Mouse (Mus musculus): Measurements from ENCODE around the gene Slc51b. TPM values are rescaled to one million over a fixed set of nuclear protein-coding genes. Genes with fewer than 3 reads are reported as not detected.

Gene Slc51b
- polyA plus RNA-seq, 1 experiment from 2014 or later, result not detected

DNA sequence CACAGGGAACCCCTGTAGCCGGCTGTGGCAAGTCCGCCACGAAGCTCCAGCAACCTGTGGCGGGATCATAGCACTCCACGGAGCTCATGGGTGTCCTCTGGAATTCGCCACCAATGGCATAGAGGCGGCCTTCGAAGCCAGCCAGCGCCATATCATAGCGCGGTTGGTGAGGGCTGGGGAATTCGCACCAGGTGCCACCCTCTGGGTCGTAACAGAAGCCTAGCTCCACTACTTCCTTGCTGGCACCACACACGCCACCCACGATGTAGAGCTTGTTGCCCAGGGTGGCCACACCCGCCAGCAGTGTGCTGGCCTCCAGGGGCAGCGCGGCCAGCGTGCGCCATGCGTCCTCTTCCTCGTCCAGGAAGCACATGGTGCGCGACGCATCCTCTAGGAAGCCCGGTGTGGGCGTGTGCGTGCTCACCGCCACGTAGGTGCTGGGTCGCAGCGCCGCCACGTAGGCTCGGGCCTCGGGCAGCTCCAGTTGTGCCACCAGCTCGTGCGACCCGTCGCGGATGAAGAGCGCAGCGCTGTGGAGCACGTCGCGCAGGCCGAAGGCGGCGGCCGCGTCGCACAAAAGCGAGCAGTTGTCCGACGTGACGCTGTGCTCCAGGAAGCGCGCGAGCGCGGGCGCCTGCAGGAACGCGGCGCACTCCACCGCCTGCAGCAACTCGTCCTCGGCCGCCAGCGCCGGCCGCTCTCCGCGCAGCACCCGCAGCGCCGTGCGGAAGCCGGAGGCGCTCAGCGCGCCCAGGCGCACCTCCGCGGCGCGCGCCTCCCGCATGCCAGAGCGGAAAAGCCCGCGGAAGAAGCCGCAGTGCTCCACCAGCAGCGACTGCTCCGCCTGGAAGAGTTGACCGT lies 31.8 kb downstream of the Slc51b start:
- H3K9me3 ChIP-seq (ENCODE audit: control insufficient read depth, low read depth, low read length), result no peaks in the 10 kb centered on the region
- peaks cover 6% of the 10 kb centered on the region for H3K4me1 ChIP-seq (ENCODE audit: control insufficient read depth, insufficient read depth, low read length)
- peaks cover 31% of the 10 kb centered on the region for H3K27me3 ChIP-seq (ENCODE audit: control insufficient read depth, insufficient read depth, low read length)
- H3K27ac ChIP-seq (ENCODE audit: low read length), result no peak overlapping the region
- H3K36me3 ChIP-seq (ENCODE audit: control insufficient read depth, insufficient read depth, low read length), result no peaks in the 10 kb centered on the region
- WGBS, result 16% methylated on average over 96 of the region's 96 CpGs
- peak overlapping the region; percentile 38 for H3K4me3 ChIP-seq (ENCODE audit: low read depth, low read length)
- H3K4me2 ChIP-seq (replicated peaks; ENCODE audit: low read depth, low read length), result peak overlapping the region; percentile 57
- H3K9ac ChIP-seq (replicated peaks; ENCODE audit: low read depth, low read length), result peak overlapping the region; percentile 18; the same call in 1 of the 2 replicates
- peak; percentile 42; the same call in 1 of the 2 replicates for ATAC-seq (ENCODE audit: insufficient number of reproducible peaks, insufficient read depth, low FRiP score, low read depth)

- no peak overlapping the region for H3K27ac ChIP-seq (ENCODE audit: low read length)
- WGBS, result 15% methylated on average over 8 of the region's 8 CpGs
These were observed 36.2 kb downstream of the Slc51b start for GRCm38 (mm10) chr9:65386373-65387140.

GRCm38 (mm10) chr9:65384276-65384675 lies 38.5 kb downstream of the Slc51b start:
- no peaks in the 10 kb centered on the region for H3K36me3 ChIP-seq (ENCODE audit: control insufficient read depth, insufficient read depth, low read length)
- no peak overlapping the region for H3K4me2 ChIP-seq (replicated peaks; ENCODE audit: low read depth, low read length)
- H3K9me3 ChIP-seq (ENCODE audit: control insufficient read depth, low read depth, low read length), result no peaks in the 10 kb centered on the region
- no peak for ATAC-seq (ENCODE audit: insufficient number of reproducible peaks, insufficient read depth, low FRiP score, low read depth)
- H3K27ac ChIP-seq (ENCODE audit: low read length), result no peak overlapping the region
- no peak overlapping the region for H3K9ac ChIP-seq (replicated peaks; ENCODE audit: low read depth, low read length)
- H3K4me3 ChIP-seq (ENCODE audit: low read depth, low read length), result no peak overlapping the region
- peaks cover 3% of the 10 kb centered on the region; the same call in 1 of the 2 replicates for H3K27me3 ChIP-seq (ENCODE audit: control insufficient read depth, insufficient read depth, low read length)
- peaks cover 3% of the 10 kb centered on the region for H3K4me1 ChIP-seq (ENCODE audit: control insufficient read depth, insufficient read depth, low read length)
- 58% methylated on average over 3 of the region's 3 CpGs for WGBS

More at GRCm38 (mm10) chr9:65386373-65387140, 36.2 kb downstream of the Slc51b start:
- no peaks in the 10 kb centered on the region for H3K9me3 ChIP-seq (ENCODE audit: control insufficient read depth, low read depth, low read length)
- no peak overlapping the region for H3K9ac ChIP-seq (replicated peaks; ENCODE audit: low read depth, low read length)
- H3K36me3 ChIP-seq (ENCODE audit: control insufficient read depth, insufficient read depth, low read length), result no peaks in the 10 kb centered on the region
- peaks cover 9% of the 10 kb centered on the region for H3K4me1 ChIP-seq (ENCODE audit: control insufficient read depth, insufficient read depth, low read length)
- no peak overlapping the region for H3K4me3 ChIP-seq (ENCODE audit: low read depth, low read length)
- H3K27me3 ChIP-seq (ENCODE audit: control insufficient read depth, insufficient read depth, low read length), result peaks cover 25% of the 10 kb centered on the region
- no peak overlapping the region for H3K4me2 ChIP-seq (replicated peaks; ENCODE audit: low read depth, low read length)
- ATAC-seq (ENCODE audit: insufficient number of reproducible peaks, insufficient read depth, low FRiP score, low read depth), result no peak

DNA sequence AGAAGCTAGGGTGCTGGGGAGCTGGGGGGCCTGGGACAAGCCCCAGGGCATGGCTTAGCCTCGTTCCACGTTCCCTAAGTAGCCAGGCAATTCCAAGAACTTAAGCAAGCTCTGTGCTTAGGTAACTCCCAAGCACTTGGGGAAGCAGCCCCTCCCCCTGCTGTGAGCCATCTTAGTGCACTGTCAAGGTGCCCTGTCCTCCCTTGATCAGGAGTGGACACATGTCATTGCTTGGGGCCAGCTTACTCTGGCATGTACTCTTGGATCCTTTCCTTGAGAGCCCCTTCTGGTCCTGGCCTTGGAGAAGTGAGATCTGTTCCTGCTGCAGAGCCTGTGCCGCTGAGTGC lies 40.0 kb downstream of the Slc51b start:
- no peak overlapping the region for H3K4me2 ChIP-seq (replicated peaks; ENCODE audit: low read depth, low read length)
- H3K27ac ChIP-seq (ENCODE audit: low read length), result no peak overlapping the region
- H3K4me1 ChIP-seq (ENCODE audit: control insufficient read depth, insufficient read depth, low read length), result peaks cover 3% of the 10 kb centered on the region
- no peak overlapping the region for H3K4me3 ChIP-seq (ENCODE audit: low read depth, low read length)
- H3K9me3 ChIP-seq (ENCODE audit: control insufficient read depth, low read depth, low read length), result no peaks in the 10 kb centered on the region
- WGBS, result 47% methylated on average over 3 of the region's 3 CpGs
- no peaks in the 10 kb centered on the region for H3K27me3 ChIP-seq (ENCODE audit: control insufficient read depth, insufficient read depth, low read length)
- H3K9ac ChIP-seq (replicated peaks; ENCODE audit: low read depth, low read length), result no peak overlapping the region
- no peaks in the 10 kb centered on the region; the same call in 1 of the 2 replicates for H3K36me3 ChIP-seq (ENCODE audit: control insufficient read depth, insufficient read depth, low read length)
- no peak for ATAC-seq (ENCODE audit: insufficient number of reproducible peaks, insufficient read depth, low FRiP score, low read depth)

DNA sequence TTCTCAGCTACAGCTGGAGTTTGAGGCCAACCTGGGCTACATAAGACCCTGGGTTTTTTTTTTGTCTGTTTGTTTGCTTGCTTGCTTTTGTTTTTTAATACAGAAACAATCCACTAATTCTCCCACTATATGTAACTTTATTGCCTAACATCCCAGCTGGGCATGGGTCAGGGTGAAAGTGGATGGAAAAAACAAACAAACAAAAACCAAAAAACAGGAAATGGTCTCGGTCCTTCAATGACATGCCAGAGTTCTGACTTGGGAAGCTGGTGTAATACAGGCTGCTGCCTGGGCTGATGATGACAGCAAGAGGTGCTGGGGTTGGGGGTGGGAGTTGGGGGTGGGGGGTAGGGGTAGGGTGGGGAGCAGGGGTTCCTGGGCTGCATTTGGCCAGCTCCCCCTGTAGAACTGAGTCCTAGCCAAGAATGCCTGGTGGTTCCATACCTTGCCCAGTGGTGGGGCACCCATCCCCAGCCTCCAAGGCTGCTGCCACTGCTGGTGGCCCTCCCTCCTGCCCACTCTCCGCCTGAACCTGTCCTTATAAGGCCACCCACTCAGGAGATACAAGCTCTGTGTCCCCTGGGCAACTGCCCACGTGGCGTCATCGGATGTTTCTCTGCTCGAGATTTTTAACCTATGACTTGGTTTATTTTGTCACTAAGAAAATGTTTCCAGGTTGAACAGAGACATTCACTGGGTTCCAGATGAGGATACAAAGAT lies 40.6 kb downstream of the Slc51b start:
- WGBS, result 70% methylated on average over 6 of the region's 6 CpGs
- Histone ChIP-seq H3K9ac (replicated peaks; ENCODE audit: low read depth, low read length) (no peak overlapping the region), H3K27ac (ENCODE audit: low read length) (no peak overlapping the region), H3K4me1 (ENCODE audit: control insufficient read depth, insufficient read depth, low read length) (peaks cover 3% of the 10 kb centered on the region), H3K36me3 (ENCODE audit: control insufficient read depth, insufficient read depth, low read length) (no peaks in the 10 kb centered on the region; the same call in 1 of the 2 replicates), H3K9me3 (ENCODE audit: control insufficient read depth, low read depth, low read length) (no peaks in the 10 kb centered on the region), H3K4me3 (ENCODE audit: low read depth, low read length) (no peak overlapping the region), H3K27me3 (ENCODE audit: control insufficient read depth, insufficient read depth, low read length) (no peaks in the 10 kb centered on the region), H3K4me2 (replicated peaks; ENCODE audit: low read depth, low read length) (no peak overlapping the region)
- ATAC-seq (ENCODE audit: insufficient number of reproducible peaks, insufficient read depth, low FRiP score, low read depth), result 0 out of 2 replicates have a peak, but pooled peaks have one; percentile 18

DNA sequence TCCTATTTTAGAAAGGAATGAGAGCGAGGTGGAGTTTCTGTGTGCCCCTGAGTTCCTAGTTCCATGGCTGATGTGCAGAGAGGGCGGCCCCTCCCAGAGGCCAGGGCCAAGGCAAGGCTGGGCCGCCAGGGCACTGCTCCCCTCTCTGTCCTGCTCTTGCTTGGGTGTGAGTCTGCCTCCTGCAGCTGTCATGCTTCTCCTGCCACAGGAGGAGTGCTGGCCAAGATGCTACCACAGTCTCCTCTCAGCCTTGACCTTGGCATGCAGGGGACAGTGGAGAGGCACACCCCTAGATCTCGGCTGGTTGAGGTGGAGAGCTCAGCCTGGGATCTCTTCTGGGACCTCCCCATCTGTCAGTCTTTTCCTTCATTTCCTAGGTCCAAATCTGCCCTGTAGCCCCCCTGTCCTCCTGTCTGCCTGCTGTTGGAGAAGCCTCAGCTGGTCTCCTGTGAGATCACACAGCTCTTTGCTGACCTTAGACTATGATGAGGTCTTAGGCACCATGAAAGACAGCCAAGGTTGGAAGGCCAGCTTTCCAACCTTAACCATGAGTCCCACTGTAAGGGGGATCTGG lies 41.7 kb downstream of the Slc51b start:
- no peak overlapping the region for H3K4me2 ChIP-seq (replicated peaks; ENCODE audit: low read depth, low read length)
- no peak overlapping the region for H3K4me3 ChIP-seq (ENCODE audit: low read depth, low read length)
- 76% methylated on average over 4 of the region's 4 CpGs for WGBS
- ATAC-seq (ENCODE audit: insufficient number of reproducible peaks, insufficient read depth, low FRiP score, low read depth), result no peak
- H3K36me3 ChIP-seq (ENCODE audit: control insufficient read depth, insufficient read depth, low read length), result no peaks in the 10 kb centered on the region; the same call in 1 of the 2 replicates
- peaks cover 3% of the 10 kb centered on the region; the same call in 1 of the 2 replicates for H3K4me1 ChIP-seq (ENCODE audit: control insufficient read depth, insufficient read depth, low read length)
- no peaks in the 10 kb centered on the region for H3K27me3 ChIP-seq (ENCODE audit: control insufficient read depth, insufficient read depth, low read length)
- no peak overlapping the region for H3K9ac ChIP-seq (replicated peaks; ENCODE audit: low read depth, low read length)
- no peaks in the 10 kb centered on the region for H3K9me3 ChIP-seq (ENCODE audit: control insufficient read depth, low read depth, low read length)
- H3K27ac ChIP-seq (ENCODE audit: low read length), result no peak overlapping the region

- Histone ChIP-seq H3K9me3 (ENCODE audit: control insufficient read depth, low read depth, low read length) (no peaks in the 10 kb centered on the region), H3K36me3 (ENCODE audit: control insufficient read depth, insufficient read depth, low read length) (no peaks in the 10 kb centered on the region; the same call in 1 of the 2 replicates), H3K4me3 (ENCODE audit: low read depth, low read length) (no peak overlapping the region), H3K4me1 (ENCODE audit: control insufficient read depth, insufficient read depth, low read length) (no peaks in the 10 kb centered on the region), H3K27me3 (ENCODE audit: control insufficient read depth, insufficient read depth, low read length) (no peaks in the 10 kb centered on the region), H3K27ac (ENCODE audit: low read length) (no peak overlapping the region), H3K4me2 (replicated peaks; ENCODE audit: low read depth, low read length) (no peak overlapping the region), H3K9ac (replicated peaks; ENCODE audit: low read depth, low read length) (no peak overlapping the region)
- 85% methylated on average over 9 of the region's 9 CpGs for WGBS
- ATAC-seq (ENCODE audit: insufficient number of reproducible peaks, insufficient read depth, low FRiP score, low read depth), result no peak
These were observed 47.4 kb downstream of the Slc51b start for GRCm38 (mm10) chr9:65375163-65375934.
